Mouse (Mus musculus) spleen, adult 2 months (tissue): Measurements from ENCODE around the gene Pim3. TPM values are rescaled to one million over a fixed set of nuclear protein-coding genes. Genes with fewer than 3 reads are reported as not detected.

Source experiments
- DNase-seq, 2 experiments: peaks; one replicate each; pipeline versions ENCODE4 v3.0.0 to v3.0.0-alpha.2; 2012 to 2021; ENCODE audit warnings: low spot score in 2 of 2, low read depth in 1 of 2
- H3K27ac ChIP-seq: fragments of 200-500 bp; 2 replicates; pipeline ENCODE4 v1.5.1; 2012; ENCODE audit warnings: low read length, inconsistent platforms; ENCODE audit not compliant: insufficient read depth
- H3K27me3 ChIP-seq: fragments of 200-500 bp; 2 replicates; pipeline ENCODE4 v1.6.1; 2012; ENCODE audit warnings: mild to moderate bottlenecking, moderate library complexity, low read length, inconsistent platforms; ENCODE audit not compliant: control insufficient read depth, insufficient read depth
- H3K36me3 ChIP-seq: fragments of 200-500 bp; 2 replicates; pipeline ENCODE4 v1.6.1; 2012; ENCODE audit warnings: mild to moderate bottlenecking, low read length, inconsistent platforms; ENCODE audit not compliant: control insufficient read depth, insufficient read depth
- H3K4me1 ChIP-seq: fragments of 200-500 bp; 2 replicates; pipeline ENCODE4 v1.6.1; 2011; ENCODE audit warnings: inconsistent platforms; ENCODE audit not compliant: control insufficient read depth, insufficient read depth, insufficient read length
- H3K4me3 ChIP-seq: fragments of 200-500 bp; 2 replicates; pipeline ENCODE4 v1.5.1; 2011; ENCODE audit warnings: mild to moderate bottlenecking, inconsistent platforms; ENCODE audit not compliant: insufficient read depth, insufficient read length; ENCODE audit errors: extremely low read depth
- CTCF ChIP-seq: fragments of 200-500 bp; IDR thresholded peaks from 2 replicates; pipeline ENCODE4 v1.5.1; 2011; ENCODE audit warnings: mild to moderate bottlenecking, inconsistent platforms; ENCODE audit not compliant: insufficient read depth, insufficient read length, insufficient replicate concordance; ENCODE audit errors: extremely low read depth
- POLR2A ChIP-seq: fragments of 200-500 bp; IDR thresholded peaks from 2 replicates; pipeline ENCODE4 v1.6.1; 2011; ENCODE audit warnings: low read depth, low read length, inconsistent platforms
- WGBS: fragments of 180-500 bp; shearing (Covaris S2); methylation state at CpG from one replicate; pipeline ENCODE4 v1.1.7; 2018; 5-methylcytosine and 5-hydroxymethylcytosine counted together
- polyA plus RNA-seq: library from polyadenylated mRNA; depleted of rRNA; stranded (reverse); fragments of >200 nt; gene quantifications from 2 replicates; pipeline ENCODE4 v1.2.3, GENCODE M21; 2012

Pim3 gene
- polyA plus RNA-seq, 1 experiment = 16.2 TPM

- Histone ChIP-seq H3K36me3 (no peaks in the 10 kb centered on the region), H3K27me3 (no peaks in the 10 kb centered on the region), H3K4me3 (no peak overlapping the region), H3K4me1 (peaks cover 3% of the 10 kb centered on the region; the same call in 1 of the 2 replicates), H3K27ac (no peak overlapping the region)
- 91% methylated on average over 7 of the region's 7 CpGs for WGBS
- no peak for DNase-seq
- TF ChIP-seq CTCF (no peak), POLR2A (no peak)
Observed at GRCm38 (mm10) chr15:88857361-88857760, 4.6 kb upstream of the Pim3 start.

GRCm38 (mm10) chr15:88858141-88858541 lies 3.8 kb upstream of the Pim3 start:
- no peak for TF ChIP-seq POLR2A
- no peak for TF ChIP-seq CTCF
- no peak for DNase-seq
- Histone ChIP-seq H3K27ac (no peak overlapping the region), H3K4me3 (no peak overlapping the region), H3K36me3 (no peaks in the 10 kb centered on the region), H3K4me1 (peaks cover 6% of the 10 kb centered on the region), H3K27me3 (no peaks in the 10 kb centered on the region)
- WGBS = 92% methylated on average over 3 of the region's 3 CpGs

GRCm38 (mm10) chr15:88858707-88859106 lies 3.3 kb upstream of the Pim3 start:
- TF ChIP-seq POLR2A (no peak), CTCF (no peak)
- Histone ChIP-seq H3K4me3 (no peak overlapping the region), H3K36me3 (no peaks in the 10 kb centered on the region), H3K27me3 (no peaks in the 10 kb centered on the region), H3K27ac (no peak overlapping the region), H3K4me1 (peaks cover 8% of the 10 kb centered on the region)
- WGBS = 83% methylated on average over 2 of the region's 2 CpGs
- DNase-seq = no peak

- Histone ChIP-seq H3K27me3 (no peaks in the 10 kb centered on the region), H3K36me3 (peaks cover under 1% of the 10 kb centered on the region), H3K27ac (no peak overlapping the region), H3K4me3 (no peak overlapping the region), H3K4me1 (peaks cover 12% of the 10 kb centered on the region)
- WGBS = 95% methylated on average over 8 of the region's 8 CpGs
- DNase-seq = no peak
- no peak for TF ChIP-seq CTCF
- no peak for TF ChIP-seq POLR2A
Observed at GRCm38 (mm10) chr15:88859206-88859970, 2.6 kb upstream of the Pim3 start.

- no peak overlapping the region for H3K27ac ChIP-seq
Observed at GRCm38 (mm10) chr15:88860781-88861180, 1.2 kb upstream of the Pim3 start.

GRCm38 (mm10) chr15:88862881-88863694 lies 1.1 kb downstream of the Pim3 start:
- H3K27ac ChIP-seq = peak overlapping the region; percentile 37; the same call in 1 of the 2 replicates
- H3K36me3 ChIP-seq = peaks cover 10% of the 10 kb centered on the region
- H3K4me3 ChIP-seq = peak overlapping the region; percentile 83
- peak in 1 of 2 experiments; percentile 36 for DNase-seq
- TF ChIP-seq POLR2A (no peak), CTCF (no peak)
- H3K4me1 ChIP-seq = peaks cover 21% of the 10 kb centered on the region
- no peaks in the 10 kb centered on the region for H3K27me3 ChIP-seq
- under 1% methylated on average over 98 of the region's 98 CpGs for whole genome bisulfite sequencing

More at GRCm38 (mm10) chr15:88860781-88861180, 1.2 kb upstream of the Pim3 start:
- peaks cover 12% of the 10 kb centered on the region for H3K4me1 ChIP-seq
- no peak for TF ChIP-seq CTCF
- no peak for TF ChIP-seq POLR2A
- WGBS = 92% methylated on average over 3 of the region's 3 CpGs
- H3K27me3 ChIP-seq = no peaks in the 10 kb centered on the region
- H3K4me3 ChIP-seq = no peak overlapping the region
- H3K36me3 ChIP-seq = peaks cover 10% of the 10 kb centered on the region
- no peak for DNase-seq
